Mouse (Mus musculus): ENCODE data around the gene Hist1h3f.
A peak's percentile ranks its signal among the peaks of the same experiment; 100 is the strongest.

Hist1h3f gene

DNA sequence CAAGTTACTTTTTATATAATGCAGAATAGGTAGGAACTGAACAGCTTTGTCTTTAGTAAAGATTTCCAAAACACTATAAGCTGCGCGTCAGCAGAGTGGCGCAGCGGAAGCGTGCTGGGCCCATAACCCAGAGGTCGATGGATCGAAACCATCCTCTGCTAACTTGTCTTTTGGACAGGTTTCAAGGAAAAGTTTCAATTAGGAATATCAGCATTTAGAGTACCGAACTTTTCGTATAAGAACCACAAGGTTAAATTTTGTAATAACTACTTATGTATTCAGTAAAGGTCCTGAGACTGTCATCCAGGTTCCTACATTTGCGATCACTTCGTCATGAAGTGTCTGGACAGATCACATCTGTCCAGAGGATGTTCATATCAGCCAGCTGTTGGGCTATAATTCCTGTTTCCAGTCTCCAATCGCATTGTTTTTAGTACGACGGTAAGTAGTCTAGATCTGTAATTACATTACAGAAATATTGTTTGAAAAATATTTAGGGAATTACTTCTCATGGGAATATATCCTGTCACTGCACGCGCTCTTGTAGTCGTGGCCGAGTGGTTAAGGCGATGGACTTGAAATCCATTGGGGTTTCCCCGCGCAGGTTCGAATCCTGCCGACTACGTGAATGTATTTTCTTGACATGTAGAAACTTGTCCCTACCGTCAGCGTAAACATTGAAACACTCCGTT is 26.1 kb upstream of the Hist1h3f start:
- DNase-seq (ENCODE audit: low read depth, low spot score): peak; percentile 92

DNA sequence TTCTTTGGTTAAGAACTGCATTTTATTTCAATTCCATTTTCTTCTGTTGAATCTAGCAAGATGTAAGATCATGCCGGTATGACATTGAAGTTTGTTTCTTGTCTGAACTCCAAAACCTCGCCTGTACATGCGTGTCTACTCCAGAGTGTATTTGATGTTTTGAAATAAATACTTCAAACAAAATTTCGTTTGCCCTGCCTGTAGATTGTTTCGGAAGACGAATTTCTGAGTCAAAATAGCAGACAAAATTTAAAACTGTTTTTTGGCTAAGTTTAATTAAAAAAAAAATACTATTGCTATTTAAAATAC is 25.6 kb upstream of the Hist1h3f start:
- no peak for DNase-seq (ENCODE audit: low read depth, low spot score)

DNA sequence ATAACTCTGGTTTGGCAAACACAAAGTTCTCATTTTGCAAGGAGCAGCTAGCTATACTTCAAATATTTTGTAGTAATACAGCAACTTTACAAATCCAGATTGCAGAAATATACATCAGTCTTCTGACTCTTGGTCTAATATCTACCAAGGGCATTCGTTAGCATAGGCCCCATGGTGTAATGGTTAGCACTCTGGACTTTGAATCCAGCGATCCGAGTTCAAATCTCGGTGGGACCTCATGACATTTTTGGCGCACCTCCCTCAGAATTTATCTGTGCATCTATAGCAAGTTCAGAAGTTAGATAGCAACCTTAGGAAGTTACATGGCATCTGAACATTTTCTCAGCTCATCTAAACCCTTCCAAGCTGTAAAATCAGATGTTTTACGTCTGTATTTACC is 25.0 kb upstream of the Hist1h3f start:
- peak; percentile 90 for DNase-seq (ENCODE audit: low read depth, low spot score)

DNA sequence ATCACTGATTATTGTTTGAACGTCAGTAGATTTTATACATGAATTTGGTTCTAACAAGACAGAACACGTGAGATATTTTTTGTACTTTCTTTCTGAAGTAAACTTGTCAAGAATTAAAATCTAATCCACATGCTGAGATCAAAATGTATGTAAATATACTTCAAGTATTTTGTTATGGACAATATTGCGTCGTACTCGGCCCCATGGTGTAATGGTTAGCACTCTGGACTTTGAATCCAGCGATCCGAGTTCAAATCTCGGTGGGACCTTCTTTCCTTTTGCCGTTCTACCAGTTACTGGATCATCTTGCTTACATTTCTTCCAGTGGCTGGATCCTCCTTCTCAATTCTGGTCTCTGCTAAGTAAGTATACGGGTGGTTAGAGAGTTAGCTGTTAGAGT is 24.4 kb upstream of the Hist1h3f start:
- peak; percentile 90 for DNase-seq (ENCODE audit: low read depth, low spot score)

DNA sequence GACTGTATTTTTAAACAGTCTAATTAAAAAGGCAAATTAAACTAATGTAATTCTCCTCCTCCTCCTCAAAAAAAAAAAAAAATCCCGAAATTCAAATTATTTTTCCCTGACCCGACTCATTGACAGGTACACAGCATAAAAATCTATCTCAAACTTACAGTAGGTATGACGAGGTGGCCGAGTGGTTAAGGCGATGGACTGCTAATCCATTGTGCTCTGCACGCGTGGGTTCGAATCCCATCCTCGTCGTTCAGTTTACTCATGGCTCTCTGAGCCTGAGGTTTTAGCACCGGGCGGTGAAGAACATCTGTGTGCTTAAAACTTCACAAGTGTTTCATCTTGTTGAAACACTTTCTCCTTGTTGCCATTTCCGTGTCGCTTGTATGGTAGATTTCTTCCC is 22.1 kb upstream of the Hist1h3f start:
- DNase-seq (ENCODE audit: low read depth, low spot score): peak; percentile 91

DNA sequence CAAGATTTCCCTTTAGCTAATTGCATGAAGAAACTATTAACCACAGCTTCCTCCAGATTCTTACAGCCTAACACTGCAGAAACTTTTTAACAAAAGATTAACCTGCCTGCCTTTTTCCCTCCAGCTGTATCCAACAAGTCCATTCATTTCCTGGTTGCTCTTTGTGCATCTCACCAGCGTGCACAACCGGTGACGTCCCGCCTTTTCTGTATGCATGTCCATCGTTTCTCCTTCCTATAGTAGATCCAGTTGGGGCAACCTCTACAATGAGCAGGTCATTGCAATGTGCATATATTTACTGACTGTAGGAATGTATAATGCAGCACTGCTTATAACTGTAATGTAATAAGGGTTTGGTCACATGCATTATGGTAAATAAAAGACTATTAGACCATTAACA is 19.9 kb upstream of the Hist1h3f start:
- no peak for DNase-seq (ENCODE audit: low read depth, low spot score)

DNA sequence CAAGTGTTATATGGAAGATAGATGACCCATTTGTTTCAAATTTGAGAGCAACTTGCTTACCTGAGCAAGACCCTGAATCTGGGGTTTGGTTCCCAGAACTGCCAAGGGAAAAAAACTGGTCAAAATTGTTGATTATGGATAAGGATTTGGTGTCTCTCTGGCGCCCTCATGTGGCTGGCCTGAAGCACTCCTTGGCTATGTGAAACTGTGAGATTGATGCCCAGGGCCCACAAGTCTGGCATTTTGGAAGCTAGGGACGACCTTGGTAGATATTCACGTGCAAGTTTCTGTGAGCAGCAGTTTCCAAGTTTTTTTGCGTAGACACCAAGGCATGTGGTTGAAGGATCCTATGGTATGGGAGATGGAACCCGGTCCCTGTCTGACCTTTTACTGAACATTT is 19.2 kb upstream of the Hist1h3f start:
- DNase-seq (ENCODE audit: low read depth, low spot score): peak; percentile 90

DNA sequence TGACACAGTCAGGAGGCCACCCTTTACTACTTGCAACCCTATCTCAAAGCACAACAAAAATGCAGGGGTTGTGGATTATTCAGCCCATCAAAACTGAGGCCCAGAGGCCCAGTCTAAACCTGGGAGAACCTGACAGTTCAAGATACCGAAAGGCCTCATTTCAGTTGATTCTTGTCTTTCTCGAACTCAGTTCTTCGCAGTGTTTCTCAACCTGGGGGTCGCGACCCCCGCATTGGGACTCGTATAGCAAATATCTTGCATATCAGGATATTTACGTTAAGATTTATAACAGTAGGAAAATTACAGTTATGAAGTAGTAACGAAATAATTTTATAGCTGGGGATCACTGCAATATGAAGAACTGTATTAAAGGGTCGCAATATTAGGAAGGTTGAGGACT is 18.0 kb upstream of the Hist1h3f start:
- peak; percentile 71 for DNase-seq (ENCODE audit: low read depth, low spot score)

DNA sequence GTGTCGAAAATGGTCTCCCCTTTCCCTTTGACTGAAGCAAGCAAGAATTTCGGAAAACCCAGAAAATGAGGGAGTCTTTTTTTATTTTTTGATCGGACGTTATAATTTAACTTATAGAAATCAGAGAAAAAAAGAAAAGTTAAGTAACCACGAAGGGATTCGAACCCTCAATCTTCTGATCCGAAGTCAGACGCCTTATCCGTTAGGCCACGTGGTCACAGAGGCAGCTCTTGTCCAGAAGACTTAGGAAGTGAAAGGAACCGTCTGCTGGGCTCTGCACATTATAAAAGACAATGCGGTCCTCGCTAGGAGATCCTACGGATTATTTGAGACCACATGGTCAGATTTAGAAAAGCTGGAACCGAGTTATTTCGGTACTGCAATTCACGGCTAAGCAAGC is 17.5 kb upstream of the Hist1h3f start:
- peak; percentile 92 for DNase-seq (ENCODE audit: low read depth, low spot score)

DNA sequence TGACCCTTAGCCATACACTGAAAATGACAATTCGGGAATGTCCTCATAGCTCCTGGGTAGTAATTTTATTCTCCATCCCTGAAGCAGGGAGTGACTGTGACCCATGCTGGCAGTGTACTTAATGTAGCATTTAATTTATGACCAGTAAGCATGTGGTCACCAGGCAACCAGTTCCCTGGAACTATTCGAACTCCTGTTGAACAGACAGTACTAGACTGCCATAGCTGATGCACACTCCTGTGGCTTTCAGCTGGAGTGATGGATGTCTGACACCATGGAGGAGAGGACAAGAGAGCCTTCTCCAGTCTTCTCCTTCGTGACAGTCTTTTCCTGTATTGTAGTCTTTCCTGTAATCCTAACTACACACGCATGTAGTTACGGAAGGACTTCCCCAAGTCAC is 14.8 kb upstream of the Hist1h3f start:
- DNase-seq (ENCODE audit: low read depth, low spot score): no peak

DNA sequence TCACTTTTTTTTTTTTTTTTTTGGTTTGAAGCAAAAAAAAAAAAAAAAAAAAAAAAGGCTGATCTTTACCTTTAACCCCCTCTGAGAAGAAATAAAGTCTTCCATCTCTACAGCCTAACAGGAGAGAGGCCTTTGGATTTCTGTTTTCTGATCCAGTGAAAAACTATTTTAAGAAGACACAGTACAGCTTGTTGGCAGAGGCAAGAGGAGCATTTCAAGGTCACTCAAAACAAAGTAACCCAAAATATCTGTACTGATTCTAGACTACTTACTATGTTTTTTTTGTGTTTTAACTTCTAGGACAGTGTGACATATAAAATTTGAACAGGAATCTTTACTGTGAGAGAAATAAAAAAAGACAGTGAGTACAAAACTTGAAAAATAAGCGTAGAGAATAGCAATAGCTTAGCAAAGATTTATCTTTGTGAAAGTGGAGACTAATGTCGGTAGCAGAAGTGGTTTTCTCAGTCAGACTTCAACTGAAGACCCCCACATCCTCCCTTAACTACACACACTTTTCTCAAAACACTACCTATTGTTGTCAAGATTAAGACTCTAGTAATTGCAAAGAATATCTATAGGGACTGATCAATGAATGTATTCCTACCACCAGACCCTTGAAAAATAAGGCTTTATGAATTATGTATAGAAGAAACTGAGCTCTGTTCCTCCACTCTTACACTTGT is 14.2 kb upstream of the Hist1h3f start:
- no peak for DNase-seq (ENCODE audit: low read depth, low spot score)

DNA sequence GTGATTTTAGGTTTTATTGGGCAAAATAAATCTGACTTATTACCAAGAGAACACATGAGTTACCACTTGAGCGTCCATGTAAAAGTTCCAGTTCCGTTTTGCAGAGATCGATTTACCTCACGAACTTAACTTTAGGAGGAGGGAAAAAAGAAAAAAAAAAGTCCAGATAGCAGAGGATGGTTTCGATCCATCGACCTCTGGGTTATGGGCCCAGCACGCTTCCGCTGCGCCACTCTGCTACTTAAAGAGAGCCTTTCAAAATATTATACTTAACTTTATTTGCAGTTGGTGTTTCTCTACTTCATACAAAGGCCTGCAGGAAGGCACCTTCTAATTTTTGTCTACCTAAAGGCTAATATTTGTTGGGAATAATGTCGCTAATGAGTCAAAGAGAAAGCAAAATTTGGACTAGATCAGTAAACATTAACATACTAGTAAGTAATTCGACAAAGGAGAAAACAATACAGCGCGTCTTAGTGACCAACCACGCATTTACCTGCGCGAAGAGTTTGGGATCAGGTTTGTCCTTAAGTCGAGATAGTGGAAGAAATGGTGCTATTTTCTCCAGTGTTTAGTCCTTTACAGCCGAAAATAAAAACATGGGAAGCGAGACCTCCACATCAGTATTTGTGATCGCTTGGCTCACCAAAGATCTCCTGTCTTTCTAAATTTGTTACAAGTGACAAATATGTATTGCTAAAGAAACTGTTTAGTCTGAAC is 13.5 kb upstream of the Hist1h3f start:
- DNase-seq (ENCODE audit: low read depth, low spot score): peak; percentile 64

DNA sequence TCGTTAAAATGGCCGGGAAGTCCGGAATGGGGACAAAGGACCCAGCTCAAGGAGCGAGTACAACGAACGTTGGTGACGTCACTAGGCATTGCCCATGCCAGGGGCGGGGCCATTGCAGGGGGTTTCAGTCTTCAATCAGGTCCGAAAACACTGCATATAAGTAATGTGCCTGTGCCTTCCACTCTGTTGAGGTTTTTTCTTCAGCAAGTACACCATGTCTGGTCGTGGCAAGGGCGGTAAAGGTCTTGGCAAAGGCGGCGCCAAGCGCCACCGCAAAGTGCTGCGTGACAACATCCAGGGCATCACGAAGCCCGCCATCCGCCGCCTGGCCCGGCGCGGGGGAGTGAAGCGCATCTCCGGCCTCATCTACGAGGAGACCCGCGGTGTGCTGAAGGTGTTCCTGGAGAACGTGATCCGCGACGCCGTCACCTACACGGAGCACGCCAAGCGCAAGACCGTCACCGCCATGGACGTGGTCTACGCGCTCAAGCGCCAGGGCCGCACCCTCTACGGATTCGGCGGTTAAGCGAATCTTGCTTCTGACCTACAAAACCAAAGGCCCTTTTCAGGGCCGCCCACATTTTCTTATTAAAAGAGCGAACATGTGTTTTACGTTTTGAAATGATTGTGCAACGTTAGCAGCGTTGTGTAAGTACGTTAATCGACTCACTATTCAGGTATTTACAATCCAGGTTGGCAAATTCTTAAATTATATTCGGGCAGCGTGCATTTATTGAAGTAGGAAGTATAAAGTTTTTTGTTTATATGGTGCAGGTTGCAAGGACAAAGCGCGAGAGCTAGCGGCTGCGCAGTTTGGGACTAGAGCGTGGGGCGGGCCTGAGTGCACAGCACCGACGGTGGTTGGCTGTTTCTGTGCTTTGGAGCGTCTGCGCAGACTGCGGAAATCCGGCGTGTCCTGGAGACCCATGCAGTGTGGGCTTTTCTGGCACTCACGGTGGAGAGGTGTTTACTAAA is 12.7 kb upstream of the Hist1h3f start, which contains the start of gene Hist1h4h:
Hist1h4h (plus strand) TSS at position 150 of the 975 bp plus-strand sequence.
- DNase-seq (ENCODE audit: low read depth, low spot score): peak; percentile 98

DNA sequence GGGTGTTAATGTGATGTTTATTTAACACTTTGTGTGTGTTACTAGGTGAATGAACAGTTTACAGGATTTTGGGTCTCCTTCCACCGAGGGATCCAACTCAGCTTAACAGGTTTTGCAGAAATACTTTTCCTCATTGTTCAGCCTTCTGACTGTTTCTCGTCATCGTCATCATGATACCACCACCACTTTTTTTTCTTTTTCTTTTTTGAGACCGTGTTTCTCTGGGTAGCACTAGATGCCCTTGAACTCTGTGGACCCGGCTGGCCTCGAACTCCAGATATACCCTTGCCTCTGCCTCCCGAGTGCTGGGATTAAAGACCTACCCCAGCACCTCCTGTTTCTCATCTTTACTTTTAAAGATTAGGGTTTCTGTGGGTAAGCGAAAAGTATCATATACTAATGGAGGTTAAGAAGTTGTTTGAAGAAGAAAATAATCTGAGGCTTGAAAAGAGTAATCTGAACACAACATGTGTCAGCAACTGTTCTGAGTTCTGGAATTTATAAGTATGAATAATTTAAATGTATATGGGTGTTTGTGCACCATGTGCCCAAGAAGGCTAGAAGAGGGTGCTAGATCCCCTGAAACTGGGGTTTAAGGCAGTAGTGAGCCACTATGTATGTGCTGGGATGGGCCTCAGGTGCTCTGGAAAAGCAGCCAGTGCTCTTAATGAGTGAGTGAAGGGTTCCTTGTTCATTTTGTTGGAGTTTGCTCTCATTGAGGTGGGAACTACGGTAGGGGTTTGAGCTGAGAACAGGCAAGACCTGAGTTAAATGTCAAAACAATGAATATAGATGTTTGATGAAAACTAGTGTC is 11.4 kb upstream of the Hist1h3f start:
- DNase-seq (ENCODE audit: low read depth, low spot score): no peak

DNA sequence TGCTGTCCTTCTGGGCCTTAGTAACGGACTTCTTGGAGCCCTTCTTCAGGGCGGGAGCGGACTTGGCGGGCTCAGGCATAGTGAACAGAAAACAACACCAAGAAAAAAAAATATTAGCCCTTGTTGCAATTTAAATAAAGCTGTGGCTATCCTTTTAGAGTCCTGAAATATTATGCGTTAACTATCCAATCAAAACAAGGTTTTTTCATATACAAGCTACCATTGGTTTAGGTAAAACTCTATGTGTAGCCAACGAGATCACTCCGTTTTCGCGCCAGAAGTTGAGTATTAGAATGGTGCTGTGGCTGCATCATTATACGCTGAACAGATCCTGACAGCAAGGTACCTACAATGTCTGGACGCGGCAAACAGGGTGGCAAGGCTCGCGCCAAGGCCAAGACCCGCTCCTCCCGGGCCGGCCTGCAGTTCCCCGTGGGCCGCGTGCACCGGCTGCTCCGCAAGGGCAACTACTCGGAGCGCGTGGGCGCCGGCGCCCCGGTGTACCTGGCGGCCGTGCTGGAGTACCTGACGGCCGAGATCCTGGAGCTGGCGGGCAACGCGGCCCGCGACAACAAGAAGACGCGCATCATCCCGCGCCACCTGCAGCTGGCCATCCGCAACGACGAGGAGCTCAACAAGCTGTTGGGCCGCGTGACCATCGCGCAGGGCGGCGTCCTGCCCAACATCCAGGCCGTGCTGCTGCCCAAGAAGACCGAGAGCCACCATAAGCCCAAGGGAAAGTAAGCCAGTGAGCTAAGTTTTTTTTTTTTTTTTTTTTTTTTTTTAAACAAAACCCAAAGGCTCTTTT is 10.1 kb upstream of the Hist1h3f start, which contains the start of gene Hist1h2af:
Hist1h2af (plus strand) TSS at position 347 of the 808 bp plus-strand sequence.
- peak; percentile 90 for DNase-seq (ENCODE audit: low read depth, low spot score)

DNA sequence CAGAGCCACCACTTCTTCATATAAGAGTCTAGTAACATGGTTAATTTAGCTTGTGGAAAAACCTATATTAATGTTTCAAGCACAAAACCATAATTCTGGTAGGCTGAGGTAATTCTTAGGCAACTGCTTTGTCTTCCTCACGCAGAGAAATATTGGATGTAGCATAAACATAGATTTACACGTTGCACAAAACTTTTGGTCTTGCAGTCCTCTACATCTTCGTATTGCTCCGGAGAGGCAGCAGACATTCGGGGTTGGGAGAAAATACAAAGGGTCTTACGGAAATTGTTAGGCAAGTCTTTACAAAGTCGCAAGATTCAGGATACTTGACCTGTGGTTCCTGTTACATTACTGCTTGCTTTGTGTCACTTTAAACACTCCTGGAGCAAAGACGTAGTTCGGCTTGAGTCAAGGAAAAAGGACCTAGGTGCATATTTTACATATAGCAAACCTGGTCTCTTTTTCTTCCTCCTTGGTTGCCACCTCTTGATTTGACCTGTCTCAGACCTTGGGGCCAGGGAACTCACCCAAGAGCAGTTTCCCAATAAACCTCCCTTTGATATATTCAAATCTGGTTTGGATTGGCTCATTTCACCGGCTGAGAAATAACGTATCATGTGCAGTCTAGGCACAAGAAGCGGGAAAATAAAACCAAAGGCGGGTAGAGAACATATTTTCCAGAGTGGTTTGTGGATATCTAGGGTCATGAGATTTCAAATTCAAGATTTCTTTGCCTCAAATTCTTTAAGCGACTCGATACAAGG is 9.3 kb upstream of the Hist1h3f start:
- peak; percentile 72 for DNase-seq (ENCODE audit: low read depth, low spot score)

DNA sequence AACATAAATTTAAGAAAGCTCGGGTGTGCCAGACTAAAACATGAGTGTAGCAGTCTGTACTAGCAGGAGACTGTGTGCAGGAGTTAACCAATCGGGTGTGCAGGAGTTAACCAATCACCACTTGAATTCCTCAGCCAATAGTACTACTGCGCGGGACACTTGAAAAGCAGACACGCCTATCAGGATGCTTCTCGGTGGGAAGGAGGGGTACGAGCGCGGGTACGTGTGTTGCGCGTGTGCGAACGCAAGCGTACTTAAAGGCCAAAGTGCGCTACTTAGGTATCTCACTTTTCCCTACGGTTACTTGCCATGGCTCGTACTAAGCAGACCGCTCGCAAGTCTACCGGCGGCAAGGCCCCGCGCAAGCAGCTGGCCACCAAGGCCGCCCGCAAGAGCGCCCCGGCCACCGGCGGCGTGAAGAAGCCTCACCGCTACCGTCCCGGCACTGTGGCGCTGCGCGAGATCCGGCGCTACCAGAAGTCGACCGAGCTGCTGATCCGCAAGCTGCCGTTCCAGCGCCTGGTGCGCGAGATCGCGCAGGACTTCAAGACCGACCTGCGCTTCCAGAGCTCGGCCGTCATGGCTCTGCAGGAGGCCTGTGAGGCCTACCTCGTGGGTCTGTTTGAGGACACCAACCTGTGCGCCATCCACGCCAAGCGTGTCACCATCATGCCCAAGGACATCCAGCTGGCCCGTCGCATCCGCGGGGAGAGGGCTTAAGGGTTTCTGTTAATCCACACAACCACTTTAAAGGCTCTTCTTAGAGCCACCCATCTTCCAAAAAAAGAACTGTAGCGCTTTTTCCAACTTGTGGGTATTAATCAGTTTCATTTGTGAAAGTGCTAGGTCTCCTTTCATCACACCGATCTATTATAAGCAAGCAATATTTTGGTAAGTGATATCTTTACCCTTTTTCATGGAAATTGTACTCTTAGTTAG is 8.4 kb upstream of the Hist1h3f start, which contains the start of gene Hist1h3g:
Hist1h3g (plus strand) TSS at position 286 of the 939 bp plus-strand sequence.
- peak; percentile 98 for DNase-seq (ENCODE audit: low read depth, low spot score)
